Mouse (Mus musculus): Measurements from ENCODE around the gene Gm17535. TPM values are rescaled to one million over a fixed set of nuclear protein-coding genes. Genes with fewer than 3 reads are reported as not detected.
"Not testable (repeated sequence)": the region's sequence is repeated elsewhere in the genome, so short reads cannot be mapped to it uniquely, and the experiment has no call there.

Gene Gm17535
- not detected in 2 replicates for polyA plus RNA-seq (2012; rRNA removed)

GRCm38 (mm10) chr9:3034299-3034698 lies at the start of gene Gm17535:
Gene Gm17535 (plus strand): TSS chr9:3034599.
- DNase-seq (ENCODE audit: low read depth) = not testable (repeated sequence)

- DNase-seq (ENCODE audit: low read depth) = peak; percentile 52
Measured at GRCm38 (mm10) chr9:3000445-3000972, 33.9 kb upstream of the Gm17535 start, which contains the start of gene Gm10722. Gene Gm10722 (plus strand): TSS chr9:3000922.

- not testable (repeated sequence) for DNase-seq (ENCODE audit: low read depth)
Measured at GRCm38 (mm10) chr9:3001006-3001405, 33.4 kb upstream of the Gm17535 start.

- DNase-seq (ENCODE audit: low read depth) = peak; percentile 30
Measured at GRCm38 (mm10) chr9:3001948-3002659, 32.3 kb upstream of the Gm17535 start.

GRCm38 (mm10) chr9:3002794-3003396 lies 31.5 kb upstream of the Gm17535 start, which contains the start of gene Gm11168:
Gene Gm11168 (plus strand): TSS chr9:3003346.
- DNase-seq (ENCODE audit: low read depth) = not testable (repeated sequence)

- not testable (repeated sequence) for DNase-seq (ENCODE audit: low read depth)
Measured at GRCm38 (mm10) chr9:3006179-3006578, 28.2 kb upstream of the Gm17535 start.

- not testable (repeated sequence) for DNase-seq (ENCODE audit: low read depth)
Measured at GRCm38 (mm10) chr9:3006636-3007035, 27.8 kb upstream of the Gm17535 start.

- DNase-seq (ENCODE audit: low read depth) = peak; percentile 16
Measured at GRCm38 (mm10) chr9:3007272-3007671, 27.1 kb upstream of the Gm17535 start.

GRCm38 (mm10) chr9:3009331-3009730 lies 25.1 kb upstream of the Gm17535 start:
- DNase-seq (ENCODE audit: low read depth) = not testable (repeated sequence)

GRCm38 (mm10) chr9:3012054-3012621 lies 22.3 kb upstream of the Gm17535 start:
- not testable (repeated sequence) for DNase-seq (ENCODE audit: low read depth)

- not testable (repeated sequence) for DNase-seq (ENCODE audit: low read depth)
Measured at GRCm38 (mm10) chr9:3012733-3013279, 21.6 kb upstream of the Gm17535 start, which contains the start of gene Gm10721. Gene Gm10721 (plus strand): TSS chr9:3013140.

GRCm38 (mm10) chr9:3015354-3015753 lies 19.0 kb upstream of the Gm17535 start, which contains the start of gene Gm10720:
Gene Gm10720 (plus strand): TSS chr9:3015654.
- DNase-seq (ENCODE audit: low read depth) = not testable (repeated sequence)

- not testable (repeated sequence) for DNase-seq (ENCODE audit: low read depth)
Measured at GRCm38 (mm10) chr9:3015896-3016295, 18.5 kb upstream of the Gm17535 start.

GRCm38 (mm10) chr9:3017108-3017507 lies 17.3 kb upstream of the Gm17535 start, which contains the start of gene Gm10719:
Gene Gm10719 (plus strand): TSS chr9:3017408.
- DNase-seq (ENCODE audit: low read depth) = not testable (repeated sequence)

GRCm38 (mm10) chr9:3018944-3019343 lies 15.5 kb upstream of the Gm17535 start:
- not testable (repeated sequence) for DNase-seq (ENCODE audit: low read depth)

GRCm38 (mm10) chr9:3019835-3020727 lies 14.3 kb upstream of the Gm17535 start:
- DNase-seq (ENCODE audit: low read depth) = not testable (repeated sequence)

- DNase-seq (ENCODE audit: low read depth) = not testable (repeated sequence)
Measured at GRCm38 (mm10) chr9:3022316-3023008, 11.9 kb upstream of the Gm17535 start.

- DNase-seq (ENCODE audit: low read depth) = not testable (repeated sequence)
Measured at GRCm38 (mm10) chr9:3023312-3023984, 11.0 kb upstream of the Gm17535 start, which contains the start of gene Gm10718. Gene Gm10718 (plus strand): TSS chr9:3023547.

Measured in brain, embryonic 14.5 days (tissue).